Mouse (Mus musculus) embryonic fibroblast, embryonic 13.5 days (primary cell): ENCODE results near the gene Kirrel.

ENCODE experiments used
- CTCF ChIP-seq: IDR thresholded peaks from 2 replicates; pipeline ENCODE4 v1.5.1; 2011; ENCODE audit warnings: mild to moderate bottlenecking, control low read depth, low read length, moderate library complexity, borderline replicate concordance; ENCODE audit not compliant: insufficient read depth
- POLR2A ChIP-seq: IDR thresholded peaks from 2 replicates; pipeline ENCODE4 v1.6.1; 2011; ENCODE audit warnings: low read depth, mild to moderate bottlenecking, control low read depth, low read length, moderate library complexity

DNA sequence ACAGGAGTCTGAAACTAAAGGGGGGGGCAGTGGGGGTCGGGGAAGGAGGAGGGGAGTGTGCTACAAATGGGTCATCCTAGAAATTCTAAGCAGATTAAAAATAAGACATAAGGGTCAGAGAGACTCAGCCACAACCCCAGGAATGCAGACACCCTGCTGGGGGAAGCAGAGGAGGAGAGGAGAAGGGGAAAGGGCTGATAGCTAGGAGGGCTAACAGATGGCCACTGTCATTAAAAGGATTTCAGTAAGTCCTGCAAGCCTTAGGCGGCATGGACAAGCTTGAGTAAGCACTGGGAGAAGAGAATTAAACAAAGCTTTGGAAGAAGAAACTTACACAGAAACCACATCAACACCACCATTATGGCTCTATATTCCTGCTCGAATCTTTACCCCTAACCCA lies 62.3 kb downstream of the Kirrel start:
- TF ChIP-seq CTCF (no peak), POLR2A (no peak)
